8 mouse cellular contexts compared by ENCODE assay signal in the genomic region with DNA sequence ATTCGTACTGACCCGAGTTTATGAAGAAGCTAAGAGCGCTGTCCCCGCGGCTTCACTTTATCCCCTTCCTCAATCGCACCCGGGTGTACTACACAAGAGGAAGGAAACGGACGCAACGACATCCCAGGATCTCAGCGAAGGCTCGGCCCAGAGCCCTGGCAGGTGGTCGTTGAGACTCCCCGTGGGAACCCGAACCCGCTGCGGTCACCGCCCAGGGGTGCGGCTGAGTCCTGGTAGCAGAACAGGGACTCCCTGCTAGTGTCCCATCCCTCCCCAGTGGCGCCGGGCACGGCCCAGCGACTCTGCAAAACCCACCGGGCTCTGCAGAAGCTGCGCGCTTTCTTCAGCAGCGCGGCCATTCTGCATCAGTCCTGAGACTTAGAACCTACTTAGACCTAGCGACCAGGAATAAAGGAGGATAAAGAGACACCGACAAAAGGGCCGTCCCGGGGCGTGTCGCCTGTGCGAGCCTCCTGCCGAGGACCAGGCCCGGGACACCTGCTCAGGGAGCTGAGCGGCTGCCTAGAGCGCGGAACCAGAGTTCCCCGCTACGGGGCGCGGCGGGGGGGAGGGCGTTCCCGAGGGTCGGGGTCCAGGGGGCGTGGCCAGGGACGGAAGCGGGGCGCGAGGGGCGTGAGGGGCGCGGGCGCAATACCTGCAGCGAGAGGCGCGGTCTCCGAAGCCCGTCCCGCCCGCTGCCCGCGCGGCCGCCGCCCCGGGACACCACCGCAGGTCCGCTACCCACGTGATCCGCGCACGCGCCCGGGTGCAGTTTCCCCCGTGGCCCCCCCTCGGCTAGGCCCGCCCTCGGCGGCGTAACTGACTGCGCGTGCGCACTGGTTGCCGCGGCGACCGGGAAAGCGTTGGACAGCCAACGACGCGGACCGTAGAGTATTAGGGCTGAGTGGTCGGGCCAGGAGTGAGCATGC. TPM values are rescaled to one million over a fixed set of nuclear protein-coding genes. Genes with fewer than 3 reads are reported as not detected.
DNase-seq lines count a peak whose midpoint lies in the region; ATAC-seq and TF ChIP-seq lines count a peak whose summit lies in the region.

Hsdl1 (minus strand) TSS at position 747 of the 929 bp plus-strand sequence.
Dnaaf1 (plus strand) TSS at position 799 of the 929 bp plus-strand sequence.

- H3K27me3 ChIP-seq in hindbrain, embryonic 10.5 days (ENCODE audit: insufficient read depth, poor library complexity, severe bottlenecking), result peaks cover 49% of the 10 kb centered on the region
- H3K27me3 ChIP-seq in lung, postnatal 0 days (replicated peaks; ENCODE audit: insufficient read depth, low read length), result peaks cover 9% of the 10 kb centered on the region; the same call in 1 of the 2 replicates

- peaks cover 31% of the 10 kb centered on the region for H3K4me1 ChIP-seq in hindbrain, embryonic 10.5 days (replicated peaks)
- H3K4me1 ChIP-seq in lung, postnatal 0 days (ENCODE audit: insufficient read depth, low read depth, low read length), result peaks cover 4% of the 10 kb centered on the region; the same call in 1 of the 2 replicates

- TF ChIP-seq EP300 in lung, postnatal 0 days (IDR thresholded peaks at IDR 0.05), result no peak

- ATAC-seq in frontal cortex, adult (ENCODE audit: low TSS enrichment), result peak; percentile 90
- ATAC-seq in lung, postnatal 0 days, result peak; percentile 91

- DNase-seq in Muller cell, postnatal 12 days (ENCODE audit: inconsistent ontology term), result peak; percentile 94
- DNase-seq in cerebellum, adult 9-10 months, result peak; percentile 95
- peak; percentile 93 for DNase-seq in hindbrain, embryonic 10.5 days (ENCODE audit: low spot score)
- DNase-seq in layer of hippocampus, postnatal 10 days (ENCODE audit: low spot score in 2 of 2), result peak; percentile 96 to 98
- DNase-seq in lung, postnatal 0 days (ENCODE audit: low spot score), result peak; percentile 96
- peak; percentile 94 for DNase-seq in ovary, postnatal 10 days (ENCODE audit: low spot score)
- DNase-seq in thymus, postnatal 0 days (ENCODE audit: low spot score), result peak; percentile 93

- H3K36me3 ChIP-seq in hindbrain, embryonic 10.5 days, result no peaks in the 10 kb centered on the region
- H3K36me3 ChIP-seq in lung, postnatal 0 days (ENCODE audit: insufficient read depth, low read length), result no peaks in the 10 kb centered on the region

- H3K4me3 ChIP-seq in hindbrain, embryonic 10.5 days, result peak within 1 kb of the TSS; percentile 74
- peak within 1 kb of the TSS; percentile 82 for H3K4me3 ChIP-seq in lung, postnatal 0 days (ENCODE audit: low read depth, low read length)

- under 1% methylated on average over 97 of the region's 97 CpGs for WGBS in hindbrain, embryonic 10.5 days
- under 1% methylated on average over 80 of the region's 97 CpGs for WGBS in lung, postnatal 0 days

- peak within 1 kb of the TSS; percentile 66 for H3K9ac ChIP-seq in lung, postnatal 0 days (replicated peaks; ENCODE audit: low read depth)

- H3K27ac ChIP-seq in hindbrain, embryonic 10.5 days, result peak within 1 kb of the TSS; percentile 94
- 0 out of 2 replicates have a peak within 1 kb of the TSS, but pooled peaks have one; percentile 15 for H3K27ac ChIP-seq in lung, postnatal 0 days (ENCODE audit: low read length)

- peak; percentile 54 for TF ChIP-seq CTCF in lung, postnatal 0 days (IDR thresholded peaks at IDR 0.05)

- H3K9me3 ChIP-seq in hindbrain, embryonic 10.5 days, result no peaks in the 10 kb centered on the region
- H3K9me3 ChIP-seq in lung, postnatal 0 days (ENCODE audit: low read length), result no peaks in the 10 kb centered on the region

- H3K4me2 ChIP-seq in lung, postnatal 0 days (replicated peaks; ENCODE audit: low read depth, low read length), result peak within 1 kb of the TSS; percentile 92

RNA-seq across cellular contexts. Expression of gene Hsdl1, which starts in this region (rescaled TPM):
- 65.1 and 78.0 TPM in 2 replicates for polyA plus RNA-seq in hindbrain, embryonic 10.5 days (2016; fragmentation: Nextera tagmentation; extraction: Ambion mirVana)
- 10 to 100 TPM; 52.3 to 53.2 TPM for total RNA-seq in layer of hippocampus, postnatal 10 days (2021)
- polyA plus RNA-seq in lung, postnatal 0 days (2015; fragmentation: Nextera tagmentation; extraction: Ambion mirVana), result 26.0 and 27.0 TPM in 2 replicates
- polyA plus RNA-seq in thymus, postnatal 0 days (2015; fragmentation: Nextera tagmentation; extraction: Ambion mirVana), result 185 and 200 TPM in 2 replicates

RNA-seq across cellular contexts. Expression of gene Dnaaf1, which starts in this region (rescaled TPM):
- polyA plus RNA-seq in hindbrain, embryonic 10.5 days (2016; fragmentation: Nextera tagmentation; extraction: Ambion mirVana), result 0.39 and 1.3 TPM in 2 replicates
- under 1 TPM; 0.45 to 0.57 TPM for total RNA-seq in layer of hippocampus, postnatal 10 days (2021)
- 2.9 and 4.0 TPM in 2 replicates for polyA plus RNA-seq in lung, postnatal 0 days (2015; fragmentation: Nextera tagmentation; extraction: Ambion mirVana)
- 1.6 and 1.7 TPM in 2 replicates for polyA plus RNA-seq in thymus, postnatal 0 days (2015; fragmentation: Nextera tagmentation; extraction: Ambion mirVana)

Comparison
In these comparisons a context has a peak if more than half of its experiments do, and no peak if none do; other contexts are left out.
1. Peak in every context shown above with its lines: DNase-seq, ATAC-seq, H3K4me3 ChIP-seq and H3K27ac ChIP-seq.